Mouse (Mus musculus) stomach, embryonic 16.5 days (tissue): ENCODE measurements at regions not wholly inside any gene's neighbourhood (a gene's known extent, or its start where the extent isn't known, plus 50 kb on each side); places are given as distances from the start of the nearest gene placed in this dataset.

ENCODE experiments used
- ATAC-seq: fragments of 200-750 bp; cut with Nextera tagmentation; 2 replicates; pipeline ENCODE4 v1.8.0; 2017; ENCODE audit warnings: moderate number of reproducible peaks, moderate TSS enrichment; ENCODE audit not compliant: insufficient read depth, low FRiP score
- H3K27ac ChIP-seq: fragments of 300-500 bp; sonication (generic); 2 replicates; pipeline ENCODE4 v1.5.1; 2014; ENCODE audit warnings: low read length
- H3K27me3 ChIP-seq: fragments of 300-500 bp; sonication (generic); 2 replicates; pipeline ENCODE4 v1.6.1; 2014; ENCODE audit warnings: low read length, control low read depth, mixed read lengths; ENCODE audit not compliant: control insufficient read depth, insufficient read depth
- H3K36me3 ChIP-seq: fragments of 300-500 bp; sonication (generic); 2 replicates; pipeline ENCODE4 v1.6.1; 2014; ENCODE audit warnings: low read length; ENCODE audit not compliant: control insufficient read depth, insufficient read depth
- H3K4me1 ChIP-seq: fragments of 300-500 bp; sonication (generic); 2 replicates; pipeline ENCODE4 v1.6.1; 2014; ENCODE audit warnings: low read length, control low read depth, mixed read lengths; ENCODE audit not compliant: control insufficient read depth, insufficient read depth
- H3K4me2 ChIP-seq: fragments of 300-500 bp; sonication (generic); 2 replicates; pipeline ENCODE4 v1.6.1; 2014; ENCODE audit warnings: low read depth, low read length, mixed read lengths
- H3K4me3 ChIP-seq: fragments of 300-500 bp; sonication (generic); replicated peaks from 2 replicates; pipeline ENCODE4 v1.5.1; 2014; ENCODE audit warnings: mild to moderate bottlenecking, low read length
- H3K9ac ChIP-seq: fragments of 300-500 bp; sonication (generic); 2 replicates; pipeline ENCODE4 v1.6.1; 2014; ENCODE audit warnings: low read length
- H3K9me3 ChIP-seq: fragments of 300-500 bp; sonication (generic); replicated peaks from 2 replicates; pipeline ENCODE4 v1.6.1; 2016; ENCODE audit warnings: low read length, control low read depth; ENCODE audit not compliant: control insufficient read depth
- WGBS: fragments of 180-500 bp; shearing (Covaris S2); extraction: QIAGEN DNeasy Blood & Tissue Kit; methylation state at CpG from one replicate; pipeline ENCODE4 v1.1.7; 2014; 5-methylcytosine and 5-hydroxymethylcytosine counted together

DNA sequence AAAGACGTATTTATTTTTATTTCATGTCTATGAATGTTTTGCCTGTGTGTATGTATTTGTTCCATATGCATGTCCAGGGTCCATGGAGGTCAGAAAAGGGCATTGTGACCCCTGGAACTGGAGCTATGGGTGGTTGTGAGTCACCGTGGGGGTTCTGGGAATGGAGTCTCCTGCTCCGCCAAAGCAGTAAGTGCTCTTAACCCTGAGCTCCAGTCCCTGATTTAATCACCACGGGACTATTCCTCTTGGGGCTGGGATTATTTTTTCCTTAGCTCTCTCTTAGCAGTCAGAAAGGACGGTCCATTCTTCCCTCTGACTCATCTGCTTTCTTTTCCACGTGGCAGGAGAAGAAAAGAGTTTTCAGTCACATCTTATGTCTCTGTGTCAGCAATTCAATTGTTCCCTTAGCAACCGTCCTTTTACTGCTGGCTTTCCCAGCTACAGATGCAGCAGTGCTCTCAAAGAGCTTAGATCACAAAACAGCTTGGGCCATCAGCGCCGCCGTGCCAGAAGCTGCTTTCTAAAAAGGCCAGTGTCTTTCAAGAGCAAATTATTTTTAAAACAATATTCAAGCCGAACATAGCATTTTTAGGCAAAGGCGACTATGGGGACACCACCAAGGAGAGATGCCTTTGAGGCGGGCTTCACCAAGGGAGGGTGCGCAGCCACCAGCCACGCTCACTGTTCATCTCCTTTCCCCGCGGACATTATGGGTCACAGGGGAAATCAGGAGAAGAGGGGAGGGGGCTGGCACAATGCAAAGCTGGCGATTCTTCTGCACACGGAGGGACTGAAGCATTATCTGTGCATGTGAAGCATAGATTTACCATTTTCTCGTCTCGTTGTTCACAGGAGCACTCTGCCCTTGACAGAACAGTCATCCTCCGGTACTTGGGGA, 110.8 kb downstream of the Map3k7 start:
- Histone ChIP-seq H3K27ac (no peak overlapping the region), H3K4me3 (no peak overlapping the region; the same call in 1 of the 2 replicates)

GRCm38 (mm10) chr4:32076391-32076925, 112.6 kb downstream of the Map3k7 start:
- Histone ChIP-seq H3K9me3 (no peaks in the 10 kb centered on the region), H3K36me3 (no peaks in the 10 kb centered on the region), H3K4me1 (0 out of 2 replicates have a peak, but pooled peaks cover 3% of the 10 kb centered on the region), H3K27ac (no peak overlapping the region), H3K9ac (no peak overlapping the region), H3K4me2 (no peak overlapping the region), H3K4me3 (no peak overlapping the region), H3K27me3 (0 out of 2 replicates have a peak, but pooled peaks cover 5% of the 10 kb centered on the region)
- no peak for ATAC-seq
- 64% methylated on average over 12 of the region's 12 CpGs for WGBS

More for the DNA sequence above, 110.8 kb downstream of the Map3k7 start:
- Histone ChIP-seq H3K4me1 (0 out of 2 replicates have a peak, but pooled peaks cover 3% of the 10 kb centered on the region), H3K4me2 (peak overlapping the region; percentile 25; the same call in 1 of the 2 replicates), H3K27me3 (0 out of 2 replicates have a peak, but pooled peaks cover 5% of the 10 kb centered on the region), H3K9me3 (peaks cover 2% of the 10 kb centered on the region; the same call in 1 of the 2 replicates), H3K9ac (no peak overlapping the region), H3K36me3 (no peaks in the 10 kb centered on the region)
- 28% methylated on average over 22 of the region's 22 CpGs for WGBS
- no peak for ATAC-seq

DNA sequence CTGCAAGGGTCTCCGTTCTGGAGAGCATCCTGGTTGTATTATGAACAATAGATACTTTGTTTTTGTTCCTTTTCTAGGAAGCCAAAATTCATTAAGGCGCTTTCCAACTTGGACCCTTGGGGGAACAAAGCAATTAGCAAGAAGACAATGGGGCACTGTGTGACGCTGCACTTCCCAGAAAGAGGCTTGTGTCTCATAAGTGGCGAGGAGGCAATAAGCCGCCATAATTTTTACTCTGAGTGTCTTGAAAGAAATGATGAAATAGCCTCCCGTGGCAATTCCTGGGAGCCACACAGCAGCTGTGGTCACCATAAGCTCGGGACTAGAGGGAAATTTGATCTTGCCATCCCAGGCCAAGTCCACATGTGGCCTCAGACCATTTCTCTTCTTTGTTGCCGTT, 119.6 kb downstream of the Map3k7 start:
- Histone ChIP-seq H3K27ac (no peak overlapping the region), H3K4me3 (no peak overlapping the region), H3K36me3 (no peaks in the 10 kb centered on the region), H3K4me2 (no peak overlapping the region), H3K9me3 (no peaks in the 10 kb centered on the region), H3K27me3 (no peaks in the 10 kb centered on the region), H3K9ac (no peak overlapping the region), H3K4me1 (no peaks in the 10 kb centered on the region)
- 67% methylated on average over 8 of the region's 8 CpGs for WGBS
- ATAC-seq, result no peak

- H3K27me3 ChIP-seq, result no peaks in the 10 kb centered on the region
- no peak for ATAC-seq
- H3K9ac ChIP-seq, result no peak overlapping the region
- 93% methylated on average over 10 of the region's 10 CpGs for WGBS
- H3K4me1 ChIP-seq, result no peaks in the 10 kb centered on the region
- H3K36me3 ChIP-seq, result no peaks in the 10 kb centered on the region
- no peak overlapping the region for H3K4me3 ChIP-seq
- H3K9me3 ChIP-seq, result no peaks in the 10 kb centered on the region
- H3K27ac ChIP-seq, result no peak overlapping the region
- H3K4me2 ChIP-seq, result no peak overlapping the region
These were observed 120.5 kb downstream of the Map3k7 start for GRCm38 (mm10) chr4:32084250-32084869.

GRCm38 (mm10) chr4:32085040-32085439, 121.1 kb downstream of the Map3k7 start:
- Histone ChIP-seq H3K4me2 (no peak overlapping the region), H3K27me3 (no peaks in the 10 kb centered on the region), H3K9ac (no peak overlapping the region), H3K4me1 (no peaks in the 10 kb centered on the region), H3K27ac (no peak overlapping the region), H3K9me3 (no peaks in the 10 kb centered on the region), H3K4me3 (no peak overlapping the region), H3K36me3 (no peaks in the 10 kb centered on the region)
- 93% methylated on average over 2 of the region's 2 CpGs for WGBS
- ATAC-seq, result no peak

- 84% methylated on average over 10 of the region's 10 CpGs for WGBS
- Histone ChIP-seq H3K4me1 (no peaks in the 10 kb centered on the region), H3K9me3 (no peaks in the 10 kb centered on the region), H3K4me2 (no peak overlapping the region), H3K4me3 (no peak overlapping the region), H3K27ac (no peak overlapping the region), H3K27me3 (no peaks in the 10 kb centered on the region), H3K36me3 (no peaks in the 10 kb centered on the region), H3K9ac (no peak overlapping the region)
- ATAC-seq, result no peak
These were observed 127.2 kb downstream of the Map3k7 start for GRCm38 (mm10) chr4:32091086-32091485.

DNA sequence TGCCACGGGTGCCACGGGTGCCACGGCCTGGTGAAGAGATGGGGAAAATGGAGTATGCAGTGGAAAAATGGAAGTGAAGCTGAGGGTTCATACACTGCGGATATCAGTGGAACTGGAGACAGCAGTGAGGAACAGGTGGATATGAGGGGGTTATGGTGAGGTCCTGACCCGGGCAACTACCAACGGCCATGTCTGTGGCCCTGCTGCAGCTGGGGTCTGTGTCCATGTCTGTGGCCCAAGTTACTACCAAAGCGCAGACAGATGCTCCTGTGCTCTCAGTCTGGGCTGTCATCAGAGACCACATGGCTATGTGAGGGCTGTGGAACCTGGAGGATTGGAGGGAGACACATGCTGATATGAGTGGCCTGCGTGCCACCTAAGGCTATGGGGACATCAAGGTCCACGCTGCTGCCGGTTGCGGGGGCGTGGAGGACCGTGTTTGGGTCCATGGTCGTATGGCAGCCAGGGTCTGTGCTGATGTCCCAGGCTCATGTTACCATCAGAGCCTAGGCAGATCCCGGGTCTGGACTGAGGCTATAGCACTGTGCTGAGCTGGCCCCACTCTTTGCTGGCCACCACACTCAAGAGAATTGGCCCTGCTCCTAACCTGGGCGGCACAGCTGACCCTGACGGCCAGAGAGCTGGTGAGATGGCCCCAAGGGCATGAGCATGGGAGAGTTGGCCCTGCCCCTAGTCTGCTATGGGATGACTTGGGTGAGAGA, 128.6 kb downstream of the Map3k7 start:
- ATAC-seq, result no peak
- Histone ChIP-seq H3K27me3 (no peaks in the 10 kb centered on the region), H3K36me3 (no peaks in the 10 kb centered on the region), H3K27ac (no peak overlapping the region), H3K9ac (no peak overlapping the region), H3K9me3 (no peaks in the 10 kb centered on the region), H3K4me1 (no peaks in the 10 kb centered on the region), H3K4me2 (no peak overlapping the region), H3K4me3 (no peak overlapping the region)
- 94% methylated on average over 17 of the region's 17 CpGs for WGBS

DNA sequence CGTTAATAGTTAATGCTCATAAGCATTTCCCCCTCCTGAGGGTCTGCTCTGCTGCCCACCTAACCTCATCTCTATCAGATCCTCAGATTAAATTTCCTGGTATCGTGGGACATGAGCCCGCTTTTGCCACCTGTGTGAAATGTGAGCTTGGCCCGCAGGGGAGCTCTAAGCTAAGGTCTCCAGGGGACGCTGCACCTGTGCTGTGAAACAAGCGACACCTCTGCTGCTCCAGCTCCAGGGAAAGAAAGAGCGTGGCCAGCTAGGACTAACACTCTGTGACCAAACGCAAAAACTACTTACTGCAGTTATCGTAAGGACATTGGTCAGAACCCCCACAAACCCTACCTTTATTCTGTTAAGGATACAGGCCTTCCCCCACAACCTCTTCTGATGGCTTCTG, 134.3 kb downstream of the Map3k7 start:
- no peaks in the 10 kb centered on the region for H3K27me3 ChIP-seq
- 59% methylated on average over 9 of the region's 9 CpGs for WGBS

More for the DNA sequence above, 134.3 kb downstream of the Map3k7 start:
- H3K4me1 ChIP-seq, result no peaks in the 10 kb centered on the region
- H3K9ac ChIP-seq, result no peak overlapping the region
- ATAC-seq, result no peak
- no peak overlapping the region for H3K4me3 ChIP-seq
- H3K36me3 ChIP-seq, result no peaks in the 10 kb centered on the region
- no peak overlapping the region for H3K4me2 ChIP-seq
- H3K9me3 ChIP-seq, result no peaks in the 10 kb centered on the region
- no peak overlapping the region for H3K27ac ChIP-seq
